Mouse (Mus musculus): Measurements from ENCODE around the gene Aff3. TPM values are rescaled to one million over a fixed set of nuclear protein-coding genes. Genes with fewer than 3 reads are reported as not detected.

Gene Aff3
- polyA plus RNA-seq, 1 experiment: 2.2 TPM

DNA sequence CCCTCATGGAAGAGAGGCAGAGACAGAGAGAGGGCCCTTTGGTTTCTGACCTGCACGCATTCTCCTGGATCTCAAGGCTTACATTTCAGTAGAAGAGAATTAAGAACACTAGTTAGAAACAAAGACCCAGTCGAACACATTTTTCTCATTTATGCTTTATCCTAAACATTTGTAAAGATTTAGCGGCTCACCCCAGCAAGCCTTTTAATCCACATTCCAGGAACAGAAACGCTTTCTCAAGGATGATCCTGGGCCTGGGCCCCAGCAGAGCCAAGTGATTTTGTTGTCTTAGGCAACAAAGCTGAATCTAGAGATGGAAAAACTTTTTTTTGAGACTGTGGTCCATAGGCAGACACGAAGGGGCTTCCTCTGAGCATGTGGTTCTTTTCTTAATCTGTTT, 23.5 kb upstream of the Aff3 start:
- DNase-seq: no peak
- TF ChIP-seq CTCF (conservative IDR thresholded peaks at IDR 0.05; ENCODE audit: insufficient read depth, insufficient read length, low read depth, low read length) (no peak), POLR2A (IDR thresholded peaks at IDR 0.05; ENCODE audit: low read depth, low read length) (no peak)
- WGBS: 80% methylated on average over 5 of the region's 5 CpGs
- no peaks in the 10 kb centered on the region for H3K36me3 ChIP-seq (ENCODE audit: control insufficient read depth, insufficient read depth, low read length)
- H3K4me1 ChIP-seq (ENCODE audit: control insufficient read depth, insufficient read depth, low read length): no peaks in the 10 kb centered on the region
- H3K27ac ChIP-seq (ENCODE audit: insufficient read depth, low read depth, low read length): no peak overlapping the region
- H3K27me3 ChIP-seq (replicated peaks; ENCODE audit: control insufficient read depth, insufficient read depth, low read length): no peaks in the 10 kb centered on the region
- H3K4me3 ChIP-seq (ENCODE audit: insufficient read depth, low read depth, low read length): no peak overlapping the region

DNA sequence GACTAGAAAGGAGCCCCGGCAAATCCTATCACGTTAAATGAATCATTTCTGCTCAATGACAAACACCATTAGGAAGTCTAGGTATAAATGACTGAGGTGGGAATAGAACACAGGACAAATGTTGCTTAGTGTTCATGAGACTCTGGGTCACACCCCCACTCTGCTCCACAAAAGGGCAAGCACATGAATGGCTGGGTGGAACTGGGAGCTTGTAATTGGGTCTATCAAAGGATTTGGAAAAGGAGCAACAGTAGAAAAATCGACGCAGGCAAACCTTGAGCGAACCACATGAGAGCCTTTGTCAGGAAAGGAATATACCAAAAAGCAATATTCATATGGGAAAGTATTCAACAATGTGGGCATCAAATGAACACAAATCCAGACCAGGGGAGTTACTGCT, 21.0 kb upstream of the Aff3 start:
- H3K4me3 ChIP-seq (ENCODE audit: insufficient read depth, low read depth, low read length): no peak overlapping the region
- 93% methylated on average over 5 of the region's 5 CpGs for WGBS
- no peak for DNase-seq
- H3K27me3 ChIP-seq (replicated peaks; ENCODE audit: control insufficient read depth, insufficient read depth, low read length): no peaks in the 10 kb centered on the region
- TF ChIP-seq POLR2A (IDR thresholded peaks at IDR 0.05; ENCODE audit: low read depth, low read length) (no peak), CTCF (conservative IDR thresholded peaks at IDR 0.05; ENCODE audit: insufficient read depth, insufficient read length, low read depth, low read length) (no peak)
- H3K36me3 ChIP-seq (ENCODE audit: control insufficient read depth, insufficient read depth, low read length): no peaks in the 10 kb centered on the region
- no peaks in the 10 kb centered on the region for H3K4me1 ChIP-seq (ENCODE audit: control insufficient read depth, insufficient read depth, low read length)
- no peak overlapping the region for H3K27ac ChIP-seq (ENCODE audit: insufficient read depth, low read depth, low read length)

DNA sequence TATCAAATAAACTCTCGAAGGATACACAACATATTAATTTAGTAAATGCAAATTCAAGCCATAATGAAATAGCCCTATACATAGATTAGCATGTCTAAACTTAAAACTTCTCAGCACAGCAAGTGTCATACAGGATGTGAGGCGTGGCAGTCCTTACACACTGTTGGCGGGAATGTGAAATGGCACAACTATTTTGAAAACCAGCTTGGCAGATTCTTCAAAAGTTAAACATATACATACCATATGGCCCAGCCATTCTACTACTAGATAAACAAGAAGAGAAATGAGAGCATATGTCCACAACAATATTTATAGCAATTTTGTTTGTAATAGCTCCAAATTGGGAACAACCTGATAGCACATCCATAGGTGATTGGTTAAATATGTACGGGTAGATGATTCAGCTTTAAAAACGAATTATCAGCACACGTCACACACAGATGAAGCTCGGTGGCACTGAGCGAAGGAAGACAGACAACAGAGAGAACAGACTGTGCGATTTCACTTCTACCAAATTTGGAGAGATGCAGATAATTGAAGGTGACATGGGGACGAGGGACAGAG, 18.5 kb upstream of the Aff3 start:
- TF ChIP-seq CTCF (conservative IDR thresholded peaks at IDR 0.05; ENCODE audit: insufficient read depth, insufficient read length, low read depth, low read length): no peak
- no peak for TF ChIP-seq POLR2A (IDR thresholded peaks at IDR 0.05; ENCODE audit: low read depth, low read length)
- H3K36me3 ChIP-seq (ENCODE audit: control insufficient read depth, insufficient read depth, low read length): no peaks in the 10 kb centered on the region
- DNase-seq: no peak
- H3K4me3 ChIP-seq (ENCODE audit: insufficient read depth, low read depth, low read length): no peak overlapping the region
- no peak overlapping the region for H3K27ac ChIP-seq (ENCODE audit: insufficient read depth, low read depth, low read length)
- WGBS: 86% methylated on average over 10 of the region's 10 CpGs
- H3K27me3 ChIP-seq (replicated peaks; ENCODE audit: control insufficient read depth, insufficient read depth, low read length): no peaks in the 10 kb centered on the region
- no peaks in the 10 kb centered on the region for H3K4me1 ChIP-seq (ENCODE audit: control insufficient read depth, insufficient read depth, low read length)

DNA sequence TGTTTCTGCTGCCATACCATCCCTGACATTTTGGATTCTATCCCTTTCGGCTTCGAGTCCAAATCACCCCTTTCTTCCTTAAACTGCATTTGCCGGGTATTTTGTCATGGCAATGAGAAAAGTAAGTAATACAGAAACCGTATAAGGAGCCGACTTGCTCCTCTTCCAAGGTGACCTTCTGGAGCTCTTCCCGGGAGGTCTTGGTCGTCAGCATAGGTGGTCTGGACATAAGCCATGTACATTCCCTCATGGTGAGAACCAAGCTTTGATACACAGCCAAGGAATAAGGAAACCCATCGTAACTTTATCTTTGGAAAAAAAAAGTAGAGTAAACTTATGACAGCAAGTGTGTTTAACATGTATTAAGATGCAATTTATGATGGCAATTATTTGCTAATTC, 15.1 kb upstream of the Aff3 start:
- DNase-seq: no peak
- no peak overlapping the region for H3K4me3 ChIP-seq (ENCODE audit: insufficient read depth, low read depth, low read length)
- H3K4me1 ChIP-seq (ENCODE audit: control insufficient read depth, insufficient read depth, low read length): no peaks in the 10 kb centered on the region
- no peak overlapping the region for H3K27ac ChIP-seq (ENCODE audit: insufficient read depth, low read depth, low read length)
- TF ChIP-seq POLR2A (IDR thresholded peaks at IDR 0.05; ENCODE audit: low read depth, low read length): no peak
- no peak for TF ChIP-seq CTCF (conservative IDR thresholded peaks at IDR 0.05; ENCODE audit: insufficient read depth, insufficient read length, low read depth, low read length)
- H3K36me3 ChIP-seq (ENCODE audit: control insufficient read depth, insufficient read depth, low read length): no peaks in the 10 kb centered on the region
- 81% methylated on average over 8 of the region's 8 CpGs for WGBS
- H3K27me3 ChIP-seq (replicated peaks; ENCODE audit: control insufficient read depth, insufficient read depth, low read length): no peaks in the 10 kb centered on the region

DNA sequence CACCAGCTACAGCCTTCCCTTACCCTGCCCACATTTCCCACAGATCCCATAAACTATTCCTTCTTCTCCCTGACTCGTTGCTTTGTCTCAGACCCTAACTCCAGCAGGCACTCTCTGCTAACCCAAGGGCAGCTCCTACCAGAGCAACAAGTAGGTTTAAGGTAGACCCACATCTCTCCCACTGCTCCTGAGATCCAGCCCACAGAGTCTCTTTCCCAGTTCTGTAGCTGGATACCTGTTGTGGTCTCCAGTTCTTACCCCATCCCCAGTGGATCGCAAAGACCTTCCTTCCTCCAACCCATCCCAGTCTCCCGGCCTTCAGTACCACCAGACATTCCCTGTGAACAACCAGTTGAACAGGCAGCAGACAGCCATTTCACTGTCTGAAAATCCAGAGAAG, 7.0 kb upstream of the Aff3 start:
- H3K36me3 ChIP-seq (ENCODE audit: control insufficient read depth, insufficient read depth, low read length): no peaks in the 10 kb centered on the region
- H3K4me3 ChIP-seq (ENCODE audit: insufficient read depth, low read depth, low read length): no peak overlapping the region
- no peaks in the 10 kb centered on the region for H3K4me1 ChIP-seq (ENCODE audit: control insufficient read depth, insufficient read depth, low read length)
- WGBS: 67% methylated on average over 3 of the region's 3 CpGs
- DNase-seq: no peak
- H3K27me3 ChIP-seq (replicated peaks; ENCODE audit: control insufficient read depth, insufficient read depth, low read length): no peaks in the 10 kb centered on the region
- H3K27ac ChIP-seq (ENCODE audit: insufficient read depth, low read depth, low read length): no peak overlapping the region
- TF ChIP-seq POLR2A (IDR thresholded peaks at IDR 0.05; ENCODE audit: low read depth, low read length) (no peak), CTCF (conservative IDR thresholded peaks at IDR 0.05; ENCODE audit: insufficient read depth, insufficient read length, low read depth, low read length) (no peak)

DNA sequence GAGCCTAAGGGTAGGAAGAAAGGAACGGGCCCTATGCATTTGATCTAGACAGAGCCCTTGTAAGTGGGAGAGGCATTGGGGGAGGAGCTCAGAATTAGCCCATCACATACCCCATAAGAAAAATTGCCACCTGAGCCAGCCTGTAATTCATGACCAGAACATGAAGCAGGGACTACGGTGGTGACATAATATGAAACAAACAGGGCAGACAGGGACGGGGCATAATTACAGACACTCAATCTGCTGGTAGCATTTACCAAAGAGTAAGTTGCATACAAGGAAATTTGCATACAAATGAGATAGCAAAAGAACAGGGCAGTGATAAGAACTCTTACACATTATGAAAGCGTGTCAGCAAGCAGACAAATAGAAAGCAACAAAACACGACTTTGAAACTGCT, 6.3 kb upstream of the Aff3 start:
- Histone ChIP-seq H3K4me3 (ENCODE audit: insufficient read depth, low read depth, low read length) (no peak overlapping the region), H3K36me3 (ENCODE audit: control insufficient read depth, insufficient read depth, low read length) (no peaks in the 10 kb centered on the region), H3K27me3 (replicated peaks; ENCODE audit: control insufficient read depth, insufficient read depth, low read length) (no peaks in the 10 kb centered on the region), H3K27ac (ENCODE audit: insufficient read depth, low read depth, low read length) (no peak overlapping the region), H3K4me1 (ENCODE audit: control insufficient read depth, insufficient read depth, low read length) (no peaks in the 10 kb centered on the region)
- no peak for TF ChIP-seq POLR2A (IDR thresholded peaks at IDR 0.05; ENCODE audit: low read depth, low read length)
- no peak for TF ChIP-seq CTCF (conservative IDR thresholded peaks at IDR 0.05; ENCODE audit: insufficient read depth, insufficient read length, low read depth, low read length)
- no peak for DNase-seq
- 62% methylated on average over 5 of the region's 5 CpGs for WGBS

DNA sequence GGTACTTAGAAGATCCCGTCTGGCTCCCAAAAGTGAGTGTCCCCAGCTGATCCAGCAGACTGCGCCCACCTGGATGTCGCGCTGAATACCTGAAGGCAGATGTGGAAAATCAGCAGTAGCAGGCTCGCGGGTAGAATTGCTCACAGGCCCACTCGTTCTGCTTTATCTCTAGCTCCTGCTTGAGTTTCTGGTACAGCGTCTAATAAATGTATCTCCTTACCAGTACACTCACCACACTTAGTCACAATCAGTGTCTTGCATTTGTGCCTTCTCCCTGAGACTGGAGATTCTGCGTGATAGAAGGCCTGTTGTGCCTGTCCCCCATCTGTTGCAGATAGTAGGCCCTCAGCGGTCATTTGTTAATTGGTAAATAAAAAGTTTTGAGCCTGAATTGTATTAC, 3.6 kb upstream of the Aff3 start:
- Histone ChIP-seq H3K4me1 (ENCODE audit: control insufficient read depth, insufficient read depth, low read length) (no peaks in the 10 kb centered on the region), H3K4me3 (ENCODE audit: insufficient read depth, low read depth, low read length) (no peak overlapping the region), H3K27me3 (replicated peaks; ENCODE audit: control insufficient read depth, insufficient read depth, low read length) (no peaks in the 10 kb centered on the region), H3K27ac (ENCODE audit: insufficient read depth, low read depth, low read length) (no peak overlapping the region), H3K36me3 (ENCODE audit: control insufficient read depth, insufficient read depth, low read length) (no peaks in the 10 kb centered on the region)
- WGBS: 95% methylated on average over 10 of the region's 10 CpGs
- DNase-seq: no peak
- TF ChIP-seq POLR2A (IDR thresholded peaks at IDR 0.05; ENCODE audit: low read depth, low read length): no peak
- TF ChIP-seq CTCF (conservative IDR thresholded peaks at IDR 0.05; ENCODE audit: insufficient read depth, insufficient read length, low read depth, low read length): no peak
